Mouse (Mus musculus) cerebellum, adult 2 months (tissue): ENCODE results near the gene 1700017B05Rik.

Experiments used
- CTCF ChIP-seq: fragments of 200-500 bp; IDR thresholded peaks from 2 replicates; pipeline ENCODE4 v1.5.1; 2011; ENCODE audit warnings: low read depth, mild to moderate bottlenecking, control low read depth, low read length, moderate library complexity, borderline replicate concordance; ENCODE audit not compliant: insufficient read depth
- POLR2A ChIP-seq: fragments of 200-500 bp; IDR thresholded peaks from 2 replicates; pipeline ENCODE4 v1.6.1; 2011; ENCODE audit warnings: low read length, control low read depth, borderline replicate concordance; ENCODE audit not compliant: insufficient read depth

GRCm38 (mm10) chr9:57303356-57303755, 40.9 kb upstream of the 1700017B05Rik start:
- TF ChIP-seq POLR2A (no peak), CTCF (no peak)
